Mouse (Mus musculus): ENCODE data around the gene Dhx36. TPM values are rescaled to one million over a fixed set of nuclear protein-coding genes. Genes with fewer than 3 reads are reported as not detected.

The Dhx36 gene
- polyA plus RNA-seq, 1 experiment from 2014 or later: 18.6 TPM

GRCm38 (mm10) chr3:62443582-62444194 lies 63.1 kb downstream of the Dhx36 start:
- no peak overlapping the region for H3K9ac ChIP-seq (ENCODE audit: low read length)
- peaks cover 7% of the 10 kb centered on the region for H3K36me3 ChIP-seq (ENCODE audit: control insufficient read depth, insufficient read depth, low read length)
- H3K4me2 ChIP-seq (ENCODE audit: low read depth, low read length): no peak overlapping the region
- no peaks in the 10 kb centered on the region for H3K27me3 ChIP-seq (ENCODE audit: control insufficient read depth, insufficient read depth, low read depth, low read length)
- no peaks in the 10 kb centered on the region for H3K9me3 ChIP-seq (ENCODE audit: control insufficient read depth, low read length)
- no peak overlapping the region for H3K4me3 ChIP-seq (ENCODE audit: low read length)
- 71% methylated on average over 12 of the region's 12 CpGs for WGBS
- no peaks in the 10 kb centered on the region for H3K4me1 ChIP-seq (replicated peaks; ENCODE audit: control insufficient read depth, insufficient read depth, low read length)
- H3K27ac ChIP-seq (ENCODE audit: low read length): peak overlapping the region; percentile 70
- peak; percentile 90 for ATAC-seq (ENCODE audit: low read depth)

- Histone ChIP-seq H3K27me3 (ENCODE audit: control insufficient read depth, insufficient read depth, low read depth, low read length) (no peaks in the 10 kb centered on the region), H3K9ac (ENCODE audit: low read length) (no peak overlapping the region), H3K9me3 (ENCODE audit: control insufficient read depth, low read length) (no peaks in the 10 kb centered on the region), H3K4me2 (ENCODE audit: low read depth, low read length) (no peak overlapping the region), H3K4me3 (ENCODE audit: low read length) (no peak overlapping the region), H3K27ac (ENCODE audit: low read length) (no peak overlapping the region), H3K36me3 (ENCODE audit: control insufficient read depth, insufficient read depth, low read length) (no peaks in the 10 kb centered on the region; the same call in 1 of the 2 replicates), H3K4me1 (replicated peaks; ENCODE audit: control insufficient read depth, insufficient read depth, low read length) (no peaks in the 10 kb centered on the region)
- 68% methylated on average over 5 of the region's 5 CpGs for WGBS
- no peak for ATAC-seq (ENCODE audit: low read depth)
These were observed 66.3 kb downstream of the Dhx36 start for GRCm38 (mm10) chr3:62440431-62440969.

- ATAC-seq (ENCODE audit: low read depth): no peak
- H3K36me3 ChIP-seq (ENCODE audit: control insufficient read depth, insufficient read depth, low read length): no peaks in the 10 kb centered on the region; the same call in 1 of the 2 replicates
- H3K27ac ChIP-seq (ENCODE audit: low read length): no peak overlapping the region
- no peak overlapping the region for H3K4me2 ChIP-seq (ENCODE audit: low read depth, low read length)
- no peaks in the 10 kb centered on the region for H3K9me3 ChIP-seq (ENCODE audit: control insufficient read depth, low read length)
- H3K4me1 ChIP-seq (replicated peaks; ENCODE audit: control insufficient read depth, insufficient read depth, low read length): no peaks in the 10 kb centered on the region
- H3K4me3 ChIP-seq (ENCODE audit: low read length): no peak overlapping the region
- no peak overlapping the region for H3K9ac ChIP-seq (ENCODE audit: low read length)
- no peaks in the 10 kb centered on the region for H3K27me3 ChIP-seq (ENCODE audit: control insufficient read depth, insufficient read depth, low read depth, low read length)
These were observed 70.9 kb downstream of the Dhx36 start for GRCm38 (mm10) chr3:62435923-62436322.

- Histone ChIP-seq H3K36me3 (ENCODE audit: control insufficient read depth, insufficient read depth, low read length) (no peaks in the 10 kb centered on the region; the same call in 1 of the 2 replicates), H3K4me2 (ENCODE audit: low read depth, low read length) (no peak overlapping the region), H3K9me3 (ENCODE audit: control insufficient read depth, low read length) (no peaks in the 10 kb centered on the region), H3K9ac (ENCODE audit: low read length) (no peak overlapping the region), H3K27ac (ENCODE audit: low read length) (no peak overlapping the region), H3K4me1 (replicated peaks; ENCODE audit: control insufficient read depth, insufficient read depth, low read length) (no peaks in the 10 kb centered on the region), H3K27me3 (ENCODE audit: control insufficient read depth, insufficient read depth, low read depth, low read length) (no peaks in the 10 kb centered on the region), H3K4me3 (ENCODE audit: low read length) (no peak overlapping the region)
- ATAC-seq (ENCODE audit: low read depth): peak; percentile 79
- WGBS: 35% methylated on average over 4 of the region's 4 CpGs
These were observed 73.1 kb downstream of the Dhx36 start for GRCm38 (mm10) chr3:62433675-62434074.

GRCm38 (mm10) chr3:62418387-62419138 lies 88.2 kb downstream of the Dhx36 start:
- 90% methylated on average over 6 of the region's 6 CpGs for WGBS
- H3K27me3 ChIP-seq (ENCODE audit: control insufficient read depth, insufficient read depth, low read depth, low read length): no peaks in the 10 kb centered on the region
- peaks cover 4% of the 10 kb centered on the region; the same call in 1 of the 2 replicates for H3K36me3 ChIP-seq (ENCODE audit: control insufficient read depth, insufficient read depth, low read length)
- no peak overlapping the region for H3K4me3 ChIP-seq (ENCODE audit: low read length)
- no peak for ATAC-seq (ENCODE audit: low read depth)
- peaks cover 2% of the 10 kb centered on the region; the same call in 1 of the 2 replicates for H3K4me1 ChIP-seq (replicated peaks; ENCODE audit: control insufficient read depth, insufficient read depth, low read length)
- no peaks in the 10 kb centered on the region for H3K9me3 ChIP-seq (ENCODE audit: control insufficient read depth, low read length)
- H3K4me2 ChIP-seq (ENCODE audit: low read depth, low read length): no peak overlapping the region
- H3K9ac ChIP-seq (ENCODE audit: low read length): no peak overlapping the region
- H3K27ac ChIP-seq (ENCODE audit: low read length): no peak overlapping the region

Other genes starting within 250 kb of the Dhx36 start
- 19.6 and 20.9 TPM in 2 replicates for gene Arhgef26, start 168.7 kb downstream of the Dhx36 start, polyA plus RNA-seq (2015; fragmentation: Nextera tagmentation; extraction: Ambion mirVana)
- gene Gpr149, start 98.1 kb upstream of the Dhx36 start, polyA plus RNA-seq (2015; fragmentation: Nextera tagmentation; extraction: Ambion mirVana): 0.13 TPM in 1 of 2 replicates, not detected in the other